Mouse (Mus musculus): Measurements from ENCODE around the gene Ap2a1. TPM values are rescaled to one million over a fixed set of nuclear protein-coding genes. Genes with fewer than 3 reads are reported as not detected.
A peak's percentile ranks its signal among the peaks of the same experiment; 100 is the strongest.
"Not testable (repeated sequence)": the region's sequence is repeated elsewhere in the genome, so short reads cannot be mapped to it uniquely, and the experiment has no call there.

Ap2a1 gene
- total RNA-seq, 1 experiment from 2014 or later: 21.0 TPM

- no peak for ATAC-seq (replicated peaks; ENCODE audit: insufficient number of reproducible peaks, low FRiP score, low TSS enrichment, poor library complexity, severe bottlenecking)
Measured at GRCm38 (mm10) chr7:44901230-44901722, 28.0 kb downstream of the Ap2a1 start.

- no peak for ATAC-seq (replicated peaks; ENCODE audit: insufficient number of reproducible peaks, low FRiP score, low TSS enrichment, poor library complexity, severe bottlenecking)
Measured at GRCm38 (mm10) chr7:44900632-44901031, 28.7 kb downstream of the Ap2a1 start.

- ATAC-seq (replicated peaks; ENCODE audit: insufficient number of reproducible peaks, low FRiP score, low TSS enrichment, poor library complexity, severe bottlenecking): no peak
Measured at GRCm38 (mm10) chr7:44898607-44899006, 30.7 kb downstream of the Ap2a1 start.

- no peak for ATAC-seq (replicated peaks; ENCODE audit: insufficient number of reproducible peaks, low FRiP score, low TSS enrichment, poor library complexity, severe bottlenecking)
Measured at GRCm38 (mm10) chr7:44896499-44896898, 32.8 kb downstream of the Ap2a1 start.

- peak; percentile 79 for ATAC-seq (replicated peaks; ENCODE audit: insufficient number of reproducible peaks, low FRiP score, low TSS enrichment, poor library complexity, severe bottlenecking)
Measured at GRCm38 (mm10) chr7:44895593-44896434, 33.5 kb downstream of the Ap2a1 start, which contains the start of gene Fuz. Gene Fuz (plus strand): TSS chr7:44896079.

GRCm38 (mm10) chr7:44895206-44895592 lies 34.1 kb downstream of the Ap2a1 start:
- ATAC-seq (replicated peaks; ENCODE audit: insufficient number of reproducible peaks, low FRiP score, low TSS enrichment, poor library complexity, severe bottlenecking): no peak

- no peak for ATAC-seq (replicated peaks; ENCODE audit: insufficient number of reproducible peaks, low FRiP score, low TSS enrichment, poor library complexity, severe bottlenecking)
Measured at GRCm38 (mm10) chr7:44894175-44894574, 35.1 kb downstream of the Ap2a1 start.

- no peak for ATAC-seq (replicated peaks; ENCODE audit: insufficient number of reproducible peaks, low FRiP score, low TSS enrichment, poor library complexity, severe bottlenecking)
Measured at GRCm38 (mm10) chr7:44893197-44893596, 36.1 kb downstream of the Ap2a1 start.

- peak; percentile 44 for ATAC-seq (replicated peaks; ENCODE audit: insufficient number of reproducible peaks, low FRiP score, low TSS enrichment, poor library complexity, severe bottlenecking)
Measured at GRCm38 (mm10) chr7:44892276-44892921, 36.9 kb downstream of the Ap2a1 start, which contains the start of gene Med25. Gene Med25 (minus strand): TSS chr7:44892712.

- no peak for ATAC-seq (replicated peaks; ENCODE audit: insufficient number of reproducible peaks, low FRiP score, low TSS enrichment, poor library complexity, severe bottlenecking)
Measured at GRCm38 (mm10) chr7:44891611-44892010, 37.7 kb downstream of the Ap2a1 start.

- no peak for ATAC-seq (replicated peaks; ENCODE audit: insufficient number of reproducible peaks, low FRiP score, low TSS enrichment, poor library complexity, severe bottlenecking)
Measured at GRCm38 (mm10) chr7:44890737-44891136, 38.6 kb downstream of the Ap2a1 start.

GRCm38 (mm10) chr7:44890180-44890579 lies 39.1 kb downstream of the Ap2a1 start:
- no peak for ATAC-seq (replicated peaks; ENCODE audit: insufficient number of reproducible peaks, low FRiP score, low TSS enrichment, poor library complexity, severe bottlenecking)

GRCm38 (mm10) chr7:44888256-44889105 lies 40.8 kb downstream of the Ap2a1 start:
- ATAC-seq (replicated peaks; ENCODE audit: insufficient number of reproducible peaks, low FRiP score, low TSS enrichment, poor library complexity, severe bottlenecking): no peak

GRCm38 (mm10) chr7:44886964-44887363 lies 42.3 kb downstream of the Ap2a1 start:
- no peak for ATAC-seq (replicated peaks; ENCODE audit: insufficient number of reproducible peaks, low FRiP score, low TSS enrichment, poor library complexity, severe bottlenecking)

GRCm38 (mm10) chr7:44884637-44885036 lies 44.7 kb downstream of the Ap2a1 start:
- ATAC-seq (replicated peaks; ENCODE audit: insufficient number of reproducible peaks, low FRiP score, low TSS enrichment, poor library complexity, severe bottlenecking): no peak

- no peak for ATAC-seq (replicated peaks; ENCODE audit: insufficient number of reproducible peaks, low FRiP score, low TSS enrichment, poor library complexity, severe bottlenecking)
Measured at GRCm38 (mm10) chr7:44883036-44883435, 46.3 kb downstream of the Ap2a1 start.

- ATAC-seq (replicated peaks; ENCODE audit: insufficient number of reproducible peaks, low FRiP score, low TSS enrichment, poor library complexity, severe bottlenecking): no peak
Measured at GRCm38 (mm10) chr7:44877833-44878232, 51.5 kb downstream of the Ap2a1 start.

- not testable (repeated sequence) for ATAC-seq (replicated peaks; ENCODE audit: insufficient number of reproducible peaks, low FRiP score, low TSS enrichment, poor library complexity, severe bottlenecking)
Measured at GRCm38 (mm10) chr7:44871774-44872173, 57.5 kb downstream of the Ap2a1 start.

GRCm38 (mm10) chr7:44871181-44871580 lies 58.1 kb downstream of the Ap2a1 start:
- ATAC-seq (replicated peaks; ENCODE audit: insufficient number of reproducible peaks, low FRiP score, low TSS enrichment, poor library complexity, severe bottlenecking): no peak

Data from monocyte, adult 5-6 weeks (primary cell).